Mouse (Mus musculus) CH12.LX (cell line): ENCODE measurements around the gene Efna3. TPM values are rescaled to one million over a fixed set of nuclear protein-coding genes. Genes with fewer than 3 reads are reported as not detected.

Experiments used
- DNase-seq: peaks from one replicate; pipeline ENCODE4 v3.0.0-alpha.2; 2013; ENCODE audit errors: extremely low read depth
- H3K27ac ChIP-seq: 2 replicates; pipeline ENCODE4 v1.5.1; 2012; ENCODE audit warnings: low read depth, mild to moderate bottlenecking, control low read depth, moderate library complexity; ENCODE audit not compliant: insufficient read depth
- H3K27me3 ChIP-seq: replicated peaks from 2 replicates; pipeline ENCODE3; 2012; ENCODE audit warnings: inconsistent platforms
- H3K36me3 ChIP-seq, 2 experiments: replicated peaks in 1 of 2; 2 replicates each; pipeline versions ENCODE3 to v1.6.1; 2012; ENCODE audit warnings: inconsistent platforms in 1 of 2, low read length in 1 of 2, mild to moderate bottlenecking in 1 of 2, mixed read lengths in 1 of 2, moderate library complexity in 1 of 2; ENCODE audit not compliant: control insufficient read depth in 1 of 2, insufficient read depth in 1 of 2
- H3K4me1 ChIP-seq, 2 experiments: 2 replicates each; pipeline ENCODE4 v1.6.1; 2012; ENCODE audit warnings: inconsistent platforms in 1 of 2, moderate library complexity in 1 of 2; ENCODE audit not compliant: insufficient read depth in 2 of 2, control insufficient read depth in 1 of 2
- H3K4me2 ChIP-seq: 2 replicates; pipeline ENCODE4 v1.6.1; 2012; ENCODE audit warnings: low read depth, mild to moderate bottlenecking, control low read depth; ENCODE audit not compliant: poor library complexity, insufficient read depth, severe bottlenecking
- H3K4me3 ChIP-seq, 3 experiments: fragments of 150-350 bp in 1 of 3; sonication (generic) in 1 of 3; replicated peaks in 1 of 3; 2 replicates each; pipeline versions ENCODE3 to v1.5.1; 2011 to 2012; ENCODE audit warnings: low read depth in 2 of 3, low read length in 2 of 3, mild to moderate bottlenecking in 2 of 3, moderate library complexity in 2 of 3, control low read depth in 1 of 3, improper control_type of control experiment in 1 of 3, inconsistent platforms in 1 of 3, mixed read lengths in 1 of 3; ENCODE audit not compliant: poor library complexity in 1 of 3
- H3K79me2 ChIP-seq: replicated peaks from 2 replicates; pipeline ENCODE4 v1.6.1; 2012; ENCODE audit warnings: mild to moderate bottlenecking, moderate library complexity; ENCODE audit not compliant: control insufficient read depth, poor library complexity, insufficient read depth, severe bottlenecking; ENCODE audit errors: extremely low read depth
- H3K9ac ChIP-seq: 2 replicates; pipeline ENCODE4 v1.6.1; 2012; ENCODE audit warnings: low read depth, mild to moderate bottlenecking, control low read depth, moderate library complexity; ENCODE audit not compliant: insufficient read depth
- H3K9me3 ChIP-seq: replicated peaks from 2 replicates; pipeline ENCODE3; 2012; ENCODE audit warnings: low read length, inconsistent platforms, mixed read lengths
- BHLHE40 ChIP-seq: IDR thresholded peaks from 2 replicates; pipeline ENCODE4 v1.6.1; 2011; ENCODE audit warnings: mild to moderate bottlenecking, low read depth, low read length, improper control_type of control experiment
- CTCF ChIP-seq, 2 experiments: IDR thresholded peaks in 1 of 2; conservative IDR thresholded peaks in 1 of 2; 2 replicates each; pipeline ENCODE4 v1.5.1; 2011 to 2012; ENCODE audit warnings: low read depth in 2 of 2, low read length in 2 of 2, improper control_type of control experiment in 1 of 2, inconsistent platforms in 1 of 2, mild to moderate bottlenecking in 1 of 2, moderate library complexity in 1 of 2
- E2F4 ChIP-seq: IDR thresholded peaks from 2 replicates; pipeline ENCODE4 v1.6.1; 2011; ENCODE audit warnings: low read depth, low read length, improper control_type of control experiment; ENCODE audit not compliant: insufficient replicate concordance
- ELF1 ChIP-seq: IDR thresholded peaks from 2 replicates; pipeline ENCODE4 v1.6.1; 2014; ENCODE audit warnings: low read depth, mild to moderate bottlenecking, inconsistent platforms, low read length, improper control_type of control experiment
- EP300 ChIP-seq: IDR thresholded peaks from 2 replicates; pipeline ENCODE4 v1.6.1; 2011; ENCODE audit warnings: low read length, improper control_type of control experiment
- ETS1 ChIP-seq: conservative IDR thresholded peaks from 2 replicates; pipeline ENCODE4 v1.6.1; 2012; ENCODE audit warnings: low read depth, mild to moderate bottlenecking, inconsistent platforms, low read length, improper control_type of control experiment, moderate library complexity
- HCFC1 ChIP-seq: IDR thresholded peaks from 2 replicates; pipeline ENCODE4 v1.6.1; 2012; ENCODE audit warnings: low read depth, mild to moderate bottlenecking, inconsistent platforms, low read length, improper control_type of control experiment
- IRF4 ChIP-seq: IDR thresholded peaks from 2 replicates; pipeline ENCODE4 v1.6.1; 2014; ENCODE audit warnings: low read depth, mild to moderate bottlenecking, inconsistent platforms, low read length, improper control_type of control experiment
- JUN ChIP-seq: IDR thresholded peaks from 2 replicates; pipeline ENCODE4 v1.6.1; 2011; ENCODE audit warnings: low read depth, mild to moderate bottlenecking, low read length, improper control_type of control experiment, moderate library complexity; ENCODE audit not compliant: insufficient read depth
- KAT2A ChIP-seq: IDR thresholded peaks from 2 replicates; pipeline ENCODE4 v1.6.1; 2012; ENCODE audit warnings: low read length, improper control_type of control experiment, inconsistent platforms; ENCODE audit not compliant: insufficient replicate concordance
- MAX ChIP-seq: IDR thresholded peaks from 2 replicates; pipeline ENCODE4 v1.6.1; 2011; ENCODE audit warnings: low read length, improper control_type of control experiment
- MAZ ChIP-seq: IDR thresholded peaks from 2 replicates; pipeline ENCODE4 v1.6.1; 2012; ENCODE audit warnings: low read depth, mild to moderate bottlenecking, inconsistent platforms, low read length, improper control_type of control experiment, moderate library complexity
- MEF2A ChIP-seq: IDR thresholded peaks from 2 replicates; pipeline ENCODE4 v1.6.1; 2014; ENCODE audit warnings: low read depth, mild to moderate bottlenecking, inconsistent platforms, low read length, improper control_type of control experiment, borderline replicate concordance
- MXI1 ChIP-seq: IDR thresholded peaks from 2 replicates; pipeline ENCODE4 v1.6.1; 2011; ENCODE audit warnings: mild to moderate bottlenecking, low read depth, low read length, improper control_type of control experiment
- MYC ChIP-seq: IDR thresholded peaks from 2 replicates; pipeline ENCODE4 v1.6.1; 2011; ENCODE audit warnings: low read depth, mild to moderate bottlenecking, improper control_type of control experiment, low read length
- NELFE ChIP-seq: IDR thresholded peaks from 2 replicates; pipeline ENCODE4 v1.6.1; 2011; ENCODE audit warnings: low read depth, low read length, improper control_type of control experiment
- POLR2A ChIP-seq: IDR thresholded peaks from 2 replicates; pipeline ENCODE4 v1.6.1; 2011; ENCODE audit warnings: low read depth, mild to moderate bottlenecking, improper control_type of control experiment, low read length
- POLR2AphosphoS2 ChIP-seq: IDR thresholded peaks from 2 replicates; pipeline ENCODE4 v1.6.1; 2011; ENCODE audit warnings: low read depth, low read length, improper control_type of control experiment
- RAD21 ChIP-seq: IDR thresholded peaks from 2 replicates; pipeline ENCODE4 v1.6.1; 2011; ENCODE audit warnings: low read depth, mild to moderate bottlenecking, low read length, improper control_type of control experiment, moderate library complexity
- SMC3 ChIP-seq: IDR thresholded peaks from 2 replicates; pipeline ENCODE4 v1.6.1; 2011; ENCODE audit warnings: low read depth, low read length, improper control_type of control experiment
- TBP ChIP-seq: conservative IDR thresholded peaks from 2 replicates; pipeline ENCODE4 v1.6.1; 2011; ENCODE audit warnings: low read depth, low read length, improper control_type of control experiment
- TCF12 ChIP-seq: IDR thresholded peaks from 2 replicates; pipeline ENCODE4 v1.6.1; 2014; ENCODE audit warnings: low read depth, mild to moderate bottlenecking, inconsistent platforms, low read length, improper control_type of control experiment
- USF2 ChIP-seq: conservative IDR thresholded peaks from 2 replicates; pipeline ENCODE4 v1.6.1; 2011; ENCODE audit warnings: low read depth, low read length, improper control_type of control experiment
- ZKSCAN1 ChIP-seq: IDR thresholded peaks from 2 replicates; pipeline ENCODE4 v1.6.1; 2012; ENCODE audit warnings: low read depth, inconsistent platforms, low read length, improper control_type of control experiment, borderline replicate concordance
- ZMIZ1 ChIP-seq: IDR thresholded peaks from 2 replicates; pipeline ENCODE4 v1.6.1; 2012; ENCODE audit warnings: low read depth, mild to moderate bottlenecking, inconsistent platforms, low read length, improper control_type of control experiment
- dilution Hi-C: fragments of 300-500 bp; cut with MboI; formaldehyde crosslinking; loops from 2 replicates; pipeline ENCODE4 v1.14.3; 2020; ENCODE audit warnings: low sequenced_read_pairs; ENCODE audit not compliant: extremely low pct_unique_long_range_greater_than_20kb, extremely low pct_ligation_motif_present
- in situ Hi-C: fragments of 300-500 bp; cut with MboI; formaldehyde crosslinking; loops from 3 replicates; pipeline ENCODE4 v1.14.3; 2019; ENCODE audit warnings: low sequenced_read_pairs, low pct_ligation_motif_present, low pct_unique_long_range_greater_than_20kb, mixed read lengths
- polyA plus RNA-seq: library from polyadenylated mRNA; unstranded; fragments of >175 nt; gene quantifications from 2 replicates; pipeline ENCODE4 v1.2.1, GENCODE M21; 2012; ENCODE audit warnings: low read depth; ENCODE audit not compliant: insufficient read length
- total RNA-seq, 2 experiments: library from RNA; depleted of rRNA; stranded (reverse); fragments of 300-350 nt in 1 of 2; fragments of >200 nt in 1 of 2; gene quantifications; 2 replicates each; pipeline ENCODE4 v1.2.3; 2012 to 2014

The Efna3 gene
- total and polyA plus RNA-seq, 3 experiments, result 0.09 to 0.13 TPM; not detected in 1

GRCm38 (mm10) chr3:89277281-89278021 lies 45.3 kb downstream of the Efna3 start:
- H3K4me3 ChIP-seq, result no peak overlapping the region
- H3K4me2 ChIP-seq, result no peak overlapping the region
- dilution Hi-C loops, result no loop called here
- peaks cover 7% of the 10 kb centered on the region for H3K27me3 ChIP-seq
- H3K4me1 ChIP-seq, result peaks cover 13 to 25% of the 10 kb centered on the region in 2 experiments
- H3K9ac ChIP-seq, result no peak overlapping the region
- H3K27ac ChIP-seq, result no peak overlapping the region
- no peaks in the 10 kb centered on the region for H3K79me2 ChIP-seq
- TF ChIP-seq MAZ (no peak), KAT2A (no peak), EP300 (no peak), TBP (no peak), USF2 (no peak), POLR2A (no peak), IRF4 (no peak), MXI1 (no peak), JUN (no peak), BHLHE40 (no peak), MEF2A (no peak), NELFE (no peak), E2F4 (no peak)
- TF ChIP-seq, all 38 proteins: peak for 0
- no peak for DNase-seq
- in situ Hi-C loops, result no loop called here
- H3K9me3 ChIP-seq, result no peaks in the 10 kb centered on the region
- H3K36me3 ChIP-seq, result no peaks in the 10 kb centered on the region

DNA sequence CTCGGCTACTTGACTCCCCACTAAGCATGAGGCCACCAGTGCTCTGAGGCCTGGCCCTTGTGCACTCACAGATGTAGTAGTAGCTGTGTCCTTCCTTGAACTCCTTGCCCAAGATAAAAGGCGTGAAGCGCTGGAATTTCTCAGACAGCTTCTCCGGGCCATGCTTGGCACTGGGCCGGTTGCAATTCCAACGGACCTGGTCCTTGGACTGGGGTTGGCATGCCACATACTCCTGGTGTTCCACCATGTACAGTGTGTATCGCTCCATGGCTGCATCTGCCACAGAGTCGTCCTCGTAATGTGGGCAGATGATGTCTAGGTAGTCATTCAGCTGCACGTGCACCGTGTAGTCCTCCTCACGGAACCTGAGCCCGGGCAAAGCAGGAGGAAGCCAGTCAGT lies 46.7 kb downstream of the Efna3 start:
- in situ Hi-C loops (no loop called here), dilution Hi-C loops (no loop called here)
- Histone ChIP-seq H3K4me2 (no peak overlapping the region), H3K4me1 (peaks cover 10 to 15% of the 10 kb centered on the region in 2 experiments), H3K4me3 (no peak overlapping the region), H3K27ac (no peak overlapping the region), H3K36me3 (no peaks in the 10 kb centered on the region), H3K79me2 (no peaks in the 10 kb centered on the region), H3K27me3 (peaks cover 7% of the 10 kb centered on the region), H3K9me3 (no peaks in the 10 kb centered on the region), H3K9ac (no peak overlapping the region)
- no peak for DNase-seq
- TF ChIP-seq USF2 (no peak), ZMIZ1 (no peak)

DNA sequence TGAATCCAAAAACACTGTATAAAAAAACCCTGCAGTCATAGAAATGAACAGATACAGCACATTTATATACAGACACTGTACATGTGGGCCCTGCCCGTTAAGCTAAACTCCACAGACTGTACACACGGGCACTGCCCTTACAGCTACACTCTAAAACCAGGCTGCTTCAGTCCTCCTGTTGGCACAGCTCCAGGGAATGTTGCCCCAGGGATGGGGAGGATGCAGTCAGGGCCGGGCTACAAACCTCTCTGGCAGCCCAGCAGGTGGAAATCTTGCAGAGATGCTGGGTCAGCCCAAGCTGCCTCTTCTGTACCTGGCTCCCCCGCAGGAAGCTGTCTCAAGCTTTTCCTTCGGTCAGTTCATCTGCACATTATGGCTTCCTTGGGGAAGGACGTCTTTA lies 51.0 kb downstream of the Efna3 start:
- Histone ChIP-seq H3K4me3 (no peak overlapping the region), H3K4me1 (peaks cover 12 to 31% of the 10 kb centered on the region in 2 experiments), H3K9ac (no peak overlapping the region), H3K27me3 (no peaks in the 10 kb centered on the region), H3K79me2 (peaks cover 12% of the 10 kb centered on the region; the same call in 1 of the 2 replicates), H3K27ac (no peak overlapping the region), H3K4me2 (no peak overlapping the region), H3K36me3 (peaks cover 0 to 13% of the 10 kb centered on the region in 2 experiments), H3K9me3 (no peaks in the 10 kb centered on the region)
- no peak for DNase-seq
- dilution Hi-C loops (no loop called here), in situ Hi-C loops (no loop called here)
- TF ChIP-seq ETS1 (no peak), E2F4 (no peak), IRF4 (no peak), MAX (no peak), SMC3 (no peak), HCFC1 (no peak), MYC (no peak), RAD21 (no peak), ELF1 (no peak), TBP (no peak), POLR2AphosphoS2 (no peak), ZKSCAN1 (no peak), MAZ (no peak), USF2 (no peak), BHLHE40 (no peak), TCF12 (no peak), JUN (no peak), CTCF (conservative IDR thresholded peaks at IDR 0.05 in 1 of 2, IDR thresholded peaks at IDR 0.05 in 1 of 2; ENCODE audit: low read depth in 2 of 2, low read length in 2 of 2) (no peak)
